Mouse (Mus musculus): ENCODE measurements around the gene Ccnd1. TPM values are rescaled to one million over a fixed set of nuclear protein-coding genes. Genes with fewer than 3 reads are reported as not detected.
A peak's percentile ranks its signal among the peaks of the same experiment; 100 is the strongest.
"Not testable (repeated sequence)": the region's sequence is repeated elsewhere in the genome, so short reads cannot be mapped to it uniquely, and the experiment has no call there.

Ccnd1 gene
- polyA plus RNA-seq, 1 experiment = 42.5 TPM

DNA sequence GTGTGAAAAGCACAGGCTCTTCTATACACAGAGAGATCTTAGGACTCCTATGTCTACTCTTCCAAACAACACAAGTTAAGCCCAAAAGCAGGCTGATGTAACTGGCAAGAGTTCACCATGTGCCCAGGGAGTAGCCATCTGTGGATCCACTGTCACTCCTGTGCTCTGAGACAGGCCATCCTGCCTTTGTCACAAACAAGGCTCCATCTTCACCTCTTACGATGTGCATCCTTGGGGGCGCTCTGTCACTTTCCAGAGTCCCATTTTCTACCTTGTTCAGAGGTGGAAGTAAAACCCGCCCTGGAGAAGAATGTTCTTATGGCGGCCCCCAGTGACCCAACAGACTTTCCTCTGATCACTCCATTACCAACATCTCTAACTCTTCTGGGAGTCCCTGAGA lies 45.0 kb downstream of the Ccnd1 start:
- 14% methylated on average over 4 of the region's 4 CpGs for WGBS
- H3K4me3 ChIP-seq (ENCODE audit: low read depth, low read length) = no peak overlapping the region

DNA sequence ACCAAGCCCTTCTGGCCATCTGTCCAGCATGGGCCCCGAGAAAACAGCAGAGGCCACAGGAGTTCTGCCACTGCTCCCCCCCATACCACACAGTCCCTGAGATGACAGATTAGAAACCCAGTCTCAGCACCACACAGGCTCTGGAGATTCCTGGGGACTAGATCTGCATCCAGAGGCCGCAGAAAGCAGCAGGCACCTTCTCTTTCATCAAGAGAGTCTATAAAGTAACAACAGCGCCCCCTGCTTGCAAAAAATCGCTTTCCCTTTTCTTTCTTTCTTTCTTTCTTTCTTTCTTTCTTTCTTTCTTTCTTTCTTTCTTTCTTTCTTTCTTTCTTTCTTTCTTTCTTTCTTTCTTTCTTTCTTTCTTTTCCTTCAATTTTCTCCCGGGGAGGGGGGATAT lies 45.5 kb downstream of the Ccnd1 start:
- Histone ChIP-seq H3K36me3 (ENCODE audit: control insufficient read depth, insufficient read depth, low read length) (no peaks in the 10 kb centered on the region), H3K27me3 (ENCODE audit: control insufficient read depth, insufficient read depth, low read length) (peaks cover 35% of the 10 kb centered on the region), H3K4me1 (ENCODE audit: control insufficient read depth, insufficient read depth, insufficient read length, low read length) (peaks cover 15% of the 10 kb centered on the region), H3K27ac (ENCODE audit: insufficient read depth, low read depth, low read length) (no peak overlapping the region), H3K4me3 (ENCODE audit: low read depth, low read length) (no peak overlapping the region)
- TF ChIP-seq POLR2A (IDR thresholded peaks at IDR 0.05; ENCODE audit: low read depth, low read length) (no peak), CTCF (IDR thresholded peaks at IDR 0.05; ENCODE audit: extremely low read depth, insufficient read length, insufficient replicate concordance, low read depth, low read length) (peak; percentile 42; the same call in 1 of the 2 replicates)
- 11% methylated on average over 5 of the region's 5 CpGs for WGBS

More for the DNA sequence above, 45.0 kb downstream of the Ccnd1 start:
- Histone ChIP-seq H3K27ac (ENCODE audit: insufficient read depth, low read depth, low read length) (no peak overlapping the region), H3K27me3 (ENCODE audit: control insufficient read depth, insufficient read depth, low read length) (peaks cover 35% of the 10 kb centered on the region), H3K4me1 (ENCODE audit: control insufficient read depth, insufficient read depth, insufficient read length, low read length) (peaks cover 15% of the 10 kb centered on the region), H3K36me3 (ENCODE audit: control insufficient read depth, insufficient read depth, low read length) (no peaks in the 10 kb centered on the region)
- TF ChIP-seq CTCF (IDR thresholded peaks at IDR 0.05; ENCODE audit: extremely low read depth, insufficient read length, insufficient replicate concordance, low read depth, low read length) = no peak
- TF ChIP-seq POLR2A (IDR thresholded peaks at IDR 0.05; ENCODE audit: low read depth, low read length) = no peak

DNA sequence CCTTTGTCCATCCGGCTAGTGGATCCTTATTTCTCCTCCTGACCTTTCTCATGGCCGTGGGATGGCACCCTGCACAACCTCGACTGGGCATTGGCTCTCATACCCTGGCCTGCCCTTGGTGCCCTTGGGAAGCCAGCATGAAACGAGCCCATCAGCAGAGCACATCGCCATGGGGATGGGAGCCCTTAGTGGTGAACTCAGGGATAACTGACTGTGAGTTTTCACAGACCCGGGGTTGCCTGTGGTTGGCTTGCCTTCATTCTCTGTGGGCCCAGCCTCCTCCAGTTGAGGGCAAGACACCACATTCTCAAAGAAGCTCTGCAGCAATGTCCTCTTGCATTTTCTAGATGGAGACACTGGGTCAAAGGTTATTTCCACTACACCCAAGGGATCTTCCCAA lies 47.4 kb downstream of the Ccnd1 start:
- Histone ChIP-seq H3K4me3 (ENCODE audit: low read depth, low read length) (no peak overlapping the region), H3K27ac (ENCODE audit: insufficient read depth, low read depth, low read length) (no peak overlapping the region), H3K4me1 (ENCODE audit: control insufficient read depth, insufficient read depth, insufficient read length, low read length) (peaks cover 13% of the 10 kb centered on the region), H3K36me3 (ENCODE audit: control insufficient read depth, insufficient read depth, low read length) (no peaks in the 10 kb centered on the region), H3K27me3 (ENCODE audit: control insufficient read depth, insufficient read depth, low read length) (peaks cover 32% of the 10 kb centered on the region)
- WGBS = 61% methylated on average over 6 of the region's 6 CpGs
- TF ChIP-seq CTCF (IDR thresholded peaks at IDR 0.05; ENCODE audit: extremely low read depth, insufficient read length, insufficient replicate concordance, low read depth, low read length) = no peak
- no peak for TF ChIP-seq POLR2A (IDR thresholded peaks at IDR 0.05; ENCODE audit: low read depth, low read length)

DNA sequence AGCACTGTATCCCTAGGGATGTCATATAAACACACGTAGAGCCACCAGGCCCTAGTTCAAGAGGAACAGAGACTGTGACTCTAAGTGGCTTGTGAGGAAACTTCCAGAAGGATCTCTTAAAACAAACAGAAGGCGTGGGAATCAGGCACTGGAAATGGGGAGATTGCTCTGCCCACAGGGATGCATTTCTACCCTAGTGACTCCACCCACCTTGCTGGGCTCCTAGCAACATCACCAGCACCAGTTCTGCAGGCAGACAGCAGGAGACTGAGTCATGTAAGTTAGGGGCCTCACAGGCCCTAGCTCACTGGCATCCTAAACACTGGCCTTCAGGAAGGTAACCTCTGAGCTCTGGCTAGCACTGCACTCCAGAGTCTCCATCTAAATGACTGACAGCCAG lies 47.9 kb downstream of the Ccnd1 start:
- Histone ChIP-seq H3K4me3 (ENCODE audit: low read depth, low read length) (no peak overlapping the region), H3K27me3 (ENCODE audit: control insufficient read depth, insufficient read depth, low read length) (peaks cover 27% of the 10 kb centered on the region), H3K27ac (ENCODE audit: insufficient read depth, low read depth, low read length) (no peak overlapping the region), H3K4me1 (ENCODE audit: control insufficient read depth, insufficient read depth, insufficient read length, low read length) (peaks cover 10% of the 10 kb centered on the region), H3K36me3 (ENCODE audit: control insufficient read depth, insufficient read depth, low read length) (no peaks in the 10 kb centered on the region)
- 66% methylated on average over 2 of the region's 2 CpGs for WGBS
- no peak for TF ChIP-seq POLR2A (IDR thresholded peaks at IDR 0.05; ENCODE audit: low read depth, low read length)
- TF ChIP-seq CTCF (IDR thresholded peaks at IDR 0.05; ENCODE audit: extremely low read depth, insufficient read length, insufficient replicate concordance, low read depth, low read length) = no peak

GRCm38 (mm10) chr7:144890661-144891060 lies 49.1 kb downstream of the Ccnd1 start:
- H3K27me3 ChIP-seq (ENCODE audit: control insufficient read depth, insufficient read depth, low read length) = peaks cover 16% of the 10 kb centered on the region
- not testable (repeated sequence) for H3K4me1 ChIP-seq (ENCODE audit: control insufficient read depth, insufficient read depth, insufficient read length, low read length); H3K4me3 ChIP-seq (ENCODE audit: low read depth, low read length); H3K36me3 ChIP-seq (ENCODE audit: control insufficient read depth, insufficient read depth, low read length); H3K27ac ChIP-seq (ENCODE audit: insufficient read depth, low read depth, low read length)
- WGBS = 94% methylated on average over 1 of the region's 1 CpGs

DNA sequence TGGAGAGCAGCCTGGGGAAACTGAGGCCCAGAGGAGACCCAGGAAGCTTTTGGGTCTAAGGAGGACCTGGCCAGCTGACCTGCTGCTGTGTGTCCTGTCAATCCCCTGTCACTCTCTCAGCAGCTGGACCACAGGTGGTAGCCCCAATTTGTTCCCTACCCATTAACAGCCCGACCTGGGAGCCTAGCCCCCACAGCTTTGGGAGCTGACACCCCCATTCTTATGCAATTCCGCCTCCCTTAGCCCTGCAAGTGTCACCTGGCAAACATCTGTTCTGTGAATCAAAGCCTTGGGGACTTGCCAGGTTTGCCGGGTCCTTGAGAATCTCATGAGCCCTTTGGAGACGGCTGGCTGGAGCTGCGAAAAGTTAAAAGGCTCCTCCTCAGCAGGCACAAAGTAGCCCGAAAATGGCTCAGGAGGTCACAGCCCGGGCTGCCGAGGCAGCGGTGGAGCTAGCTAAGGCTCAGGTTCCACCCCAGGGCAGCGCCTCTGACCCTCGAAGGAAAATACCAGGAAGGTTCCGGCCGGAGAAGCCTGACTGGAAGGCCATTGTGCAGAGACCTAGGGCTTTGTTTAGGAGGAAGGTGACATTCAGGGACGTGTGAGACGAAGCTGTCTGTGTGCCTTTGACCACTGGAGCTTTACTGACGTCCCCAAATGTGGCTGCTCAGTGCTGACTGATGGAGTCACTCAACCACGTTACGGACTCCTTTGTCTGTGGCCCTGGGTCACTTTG lies 51.0 kb downstream of the Ccnd1 start:
- H3K27ac ChIP-seq (ENCODE audit: insufficient read depth, low read depth, low read length) = no peak overlapping the region
- H3K4me3 ChIP-seq (ENCODE audit: low read depth, low read length) = no peak overlapping the region
- TF ChIP-seq CTCF (IDR thresholded peaks at IDR 0.05; ENCODE audit: extremely low read depth, insufficient read length, insufficient replicate concordance, low read depth, low read length) (no peak), POLR2A (IDR thresholded peaks at IDR 0.05; ENCODE audit: low read depth, low read length) (no peak)
- peaks cover 3% of the 10 kb centered on the region for H3K27me3 ChIP-seq (ENCODE audit: control insufficient read depth, insufficient read depth, low read length)
- 20% methylated on average over 18 of the region's 18 CpGs for WGBS
- no peaks in the 10 kb centered on the region for H3K36me3 ChIP-seq (ENCODE audit: control insufficient read depth, insufficient read depth, low read length)
- no peaks in the 10 kb centered on the region for H3K4me1 ChIP-seq (ENCODE audit: control insufficient read depth, insufficient read depth, insufficient read length, low read length)

DNA sequence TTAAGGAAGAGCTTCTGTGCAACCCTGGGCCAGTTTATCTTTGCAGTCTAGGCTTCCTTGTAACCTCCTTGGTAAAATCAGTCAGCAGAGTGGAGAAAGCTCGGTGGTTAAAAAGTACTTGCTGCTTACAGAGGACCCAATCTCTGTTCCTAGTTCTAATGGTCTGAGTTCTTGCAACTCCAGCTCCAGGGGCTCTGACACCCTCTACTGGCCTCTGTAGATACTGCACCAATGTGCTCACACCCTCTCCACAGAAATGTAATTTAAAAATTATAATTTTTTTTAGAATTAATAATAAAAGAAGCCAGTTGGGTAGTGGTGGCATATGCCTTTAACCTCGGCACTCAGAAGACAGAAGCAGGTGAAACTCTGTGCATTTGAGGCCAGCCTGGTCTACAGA lies 52.1 kb downstream of the Ccnd1 start:
- 83% methylated on average over 2 of the region's 2 CpGs for WGBS
- Histone ChIP-seq H3K36me3 (ENCODE audit: control insufficient read depth, insufficient read depth, low read length) (no peaks in the 10 kb centered on the region), H3K27ac (ENCODE audit: insufficient read depth, low read depth, low read length) (no peak overlapping the region), H3K27me3 (ENCODE audit: control insufficient read depth, insufficient read depth, low read length) (peaks cover 3% of the 10 kb centered on the region), H3K4me3 (ENCODE audit: low read depth, low read length) (no peak overlapping the region), H3K4me1 (ENCODE audit: control insufficient read depth, insufficient read depth, insufficient read length, low read length) (no peaks in the 10 kb centered on the region)
- no peak for TF ChIP-seq POLR2A (IDR thresholded peaks at IDR 0.05; ENCODE audit: low read depth, low read length)
- no peak for TF ChIP-seq CTCF (IDR thresholded peaks at IDR 0.05; ENCODE audit: extremely low read depth, insufficient read length, insufficient replicate concordance, low read depth, low read length)

All from small intestine, adult 2 months (tissue).